Mouse (Mus musculus) hematopoietic multipotent progenitor cell, adult 10-12 weeks (in vitro differentiated cells): ENCODE measurements around the gene Dnm3. TPM values are rescaled to one million over a fixed set of nuclear protein-coding genes. Genes with fewer than 3 reads are reported as not detected.

Source experiments
- polyA plus RNA-seq: library from polyadenylated mRNA; stranded (reverse); fragments of >175 nt; gene quantifications from 2 replicates; pipeline ENCODE4 v1.2.3, GENCODE M21; 2012; ENCODE audit warnings: low replicate concordance

The Dnm3 gene
- polyA plus RNA-seq = 2.2 and 2.3 TPM in 2 replicates

GRCm38 (mm10) chr1:162477246-162478209 lies at the start of gene Dnm3:
Gene Dnm3, minus strand, starts transcription at chr1:162478034.

GRCm38 (mm10) chr1:161979536-161979935 lies 498.3 kb downstream of the Dnm3 start, which contains the start of gene 4930558K02Rik:
Gene 4930558K02Rik, minus strand, starts transcription at chr1:161979636.

GRCm38 (mm10) chr1:161968589-161969407 lies 509.0 kb downstream of the Dnm3 start, which contains the start of gene Pigc:
Gene Pigc, plus strand, starts transcription at chr1:161969186.

Other genes with a start within 250 kb of the Dnm3 start
- gene Mettl13, start 70.5 kb upstream of the Dnm3 start, polyA plus RNA-seq = 3.6 and 5.9 TPM in 2 replicates
- 25.3 and 29.2 TPM in 2 replicates for gene Vamp4, start 92.5 kb upstream of the Dnm3 start, polyA plus RNA-seq
- gene Myoc, start 161.1 kb upstream of the Dnm3 start, polyA plus RNA-seq = 0.12 TPM in 1 of 2 replicates, not detected in the other
- not detected in 2 replicates for gene Myocos, start 180.2 kb upstream of the Dnm3 start, polyA plus RNA-seq